Mouse (Mus musculus): ENCODE measurements around the gene Banf1. TPM values are rescaled to one million over a fixed set of nuclear protein-coding genes. Genes with fewer than 3 reads are reported as not detected.

Banf1 gene
- total RNA-seq (2023) = 10 to 100 TPM; 59.5 to 66.0 TPM

GRCm38 (mm10) chr19:5367053-5367359 is at the start of gene Banf1:
TSS of gene Banf1 (minus strand) at chr19:5367168.

GRCm38 (mm10) chr19:5402293-5402692 is 35.3 kb upstream of the Banf1 start, which contains the start of gene Tsga10ip:
TSS of gene Tsga10ip (minus strand) at chr19:5402526.

GRCm38 (mm10) chr19:5388588-5389242 is 21.7 kb upstream of the Banf1 start, which contains the start of gene Sart1:
TSS of gene Sart1 (minus strand) at chr19:5388703.

GRCm38 (mm10) chr19:5366175-5367052 is 554 bp downstream of the Banf1 start, which contains the start of gene Eif1ad:
TSS of gene Eif1ad (plus strand) at chr19:5366741.

GRCm38 (mm10) chr19:5349502-5349873 is 17.5 kb downstream of the Banf1 start, which contains the start of gene Cst6:
TSS of gene Cst6 (minus strand) at chr19:5349574.

GRCm38 (mm10) chr19:5335441-5335840 is 31.5 kb downstream of the Banf1 start, which contains the start of gene Catsper1:
TSS of gene Catsper1 (plus strand) at chr19:5335741.

Other genes starting within 250 kb of the Banf1 start
- 10 to 100 TPM; 18.8 to 23.2 TPM for gene Klc2, start 248.6 kb downstream of the Banf1 start, total RNA-seq (2023)
- gene Pacs1, start 94.0 kb downstream of the Banf1 start, total RNA-seq (2023) = 10 to 100 TPM; 53.1 to 60.2 TPM
- gene Sf3b2, start 71.7 kb downstream of the Banf1 start, total RNA-seq (2023) = 100 to 1,000 TPM; 156 to 186 TPM
- gene Gal3st3, start 68.8 kb downstream of the Banf1 start, total RNA-seq (2023) = not detected
- gene Catsper1, start 31.4 kb downstream of the Banf1 start, total RNA-seq (2023) = not detected
- gene Cst6, start 17.6 kb downstream of the Banf1 start, total RNA-seq (2023) = not detected
- gene Eif1ad, start 427 bp downstream of the Banf1 start, total RNA-seq (2023) = 10 to 100 TPM; 17.1 to 24.3 TPM
- gene Sart1, start 21.5 kb upstream of the Banf1 start, total RNA-seq (2023) = 100 to 1,000 TPM; 129 to 130 TPM
- gene Tsga10ip, start 35.4 kb upstream of the Banf1 start, total RNA-seq (2023) = not detected
- 100 to 1,000 TPM; 165 to 176 TPM for gene Drap1, start 57.8 kb upstream of the Banf1 start, total RNA-seq (2023)
- 10 to 100 TPM; 46.9 to 52.7 TPM for gene AI837181, start 58.0 kb upstream of the Banf1 start, total RNA-seq (2023)
- 1 to 10 TPM; 2.0 to 3.2 TPM for gene Fosl1, start 80.4 kb upstream of the Banf1 start, total RNA-seq (2023)
- gene Ccdc85b, start 90.7 kb upstream of the Banf1 start, total RNA-seq (2023) = 1 to 10 TPM; 3.7 to 4.6 TPM
- gene Fibp, start 93.4 kb upstream of the Banf1 start, total RNA-seq (2023) = 10 to 100 TPM; 80.6 to 81.0 TPM
- gene Ctsw, start 101.3 kb upstream of the Banf1 start, total RNA-seq (2023) = under 1 TPM; 0.46 to 0.73 TPM
- gene Efemp2, start 106.8 kb upstream of the Banf1 start, total RNA-seq (2023) = 1 to 10 TPM; 5.1 to 6.7 TPM
- 10 to 100 TPM; 16.7 to 17.4 TPM for gene Mus81, start 121.2 kb upstream of the Banf1 start, total RNA-seq (2023)
- 1,000 to 10,000 TPM; 1,345 to 1,440 TPM for gene Cfl1, start 123.3 kb upstream of the Banf1 start, total RNA-seq (2023)
- 1 to 10 TPM; 1.3 to 1.4 TPM for gene 1700020D05Rik, start 136.6 kb upstream of the Banf1 start, total RNA-seq (2023)
- gene Snx32, start 143.4 kb upstream of the Banf1 start, total RNA-seq (2023) = 1 to 10 TPM; 2.0 to 4.9 TPM
- gene Ovol1, start 193.5 kb upstream of the Banf1 start, total RNA-seq (2023) = not detected
- gene Ap5b1, start 200.9 kb upstream of the Banf1 start, total RNA-seq (2023) = 10 to 100 TPM; 35.2 to 39.9 TPM
- 10 to 100 TPM; 64.5 to 74.1 TPM for gene Rnaseh2c, start 234.7 kb upstream of the Banf1 start, total RNA-seq (2023)
- gene Kat5, start 243.1 kb upstream of the Banf1 start, total RNA-seq (2023) = 10 to 100 TPM; 87.2 to 88.5 TPM

Data from monocyte, adult 59 days (primary cell).